Comparison of ENCODE assay signal across 35 mouse cellular contexts in the genomic region with DNA sequence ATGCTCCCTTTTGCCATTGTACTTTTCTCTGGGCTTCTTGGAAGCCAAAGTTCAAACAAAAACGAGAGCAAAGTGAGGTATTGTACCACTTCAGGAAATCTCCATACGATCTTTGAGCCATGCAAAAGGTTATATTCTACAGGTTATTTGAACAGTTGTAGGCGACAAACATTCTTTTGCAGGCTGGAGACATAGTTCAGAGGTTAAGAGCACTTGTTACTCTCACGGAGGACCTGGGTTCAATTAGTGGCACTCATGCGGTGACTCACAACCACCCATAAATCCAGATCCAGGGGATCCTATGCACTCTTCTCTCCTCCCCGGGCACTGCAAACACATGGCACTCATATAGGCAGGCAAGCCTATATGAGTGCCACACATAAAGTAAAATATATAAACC.
"Had no signal": no experiment of that assay in that cellular context is flagged by ENCODE, and none has a peak within 500 bp of the region (broad histone marks: within the 10 kb centered on the region; RNA-seq: fewer than 3 reads in every experiment).

No protein-coding gene starts in this region.

- H3K9ac ChIP-seq: heart, embryonic 12.5 days; heart, embryonic 13.5 days; heart, embryonic 15.5 days; hindbrain, embryonic 12.5 days; hindbrain, embryonic 13.5 days; hindbrain, embryonic 14.5 days; hindbrain, embryonic 15.5 days; intestine, embryonic 15.5 days; kidney, embryonic 15.5 days had no signal

- DNase-seq: heart, adult 2 months; heart, postnatal 10 days; heart, postnatal 14 days; heart, postnatal 36 days; heart, postnatal 4 days; kidney, adult 11 months; kidney, adult 18-20 months; kidney, adult 2 months; kidney, adult 8-10 months; kidney, adult 9 months; kidney, postnatal 10 days; kidney, postnatal 14 days; kidney, postnatal 25 days; kidney, postnatal 36 days; kidney, postnatal 4 days; layer of hippocampus, adult 9-11 months had no signal

- H3K36me3 ChIP-seq: heart, embryonic 10.5 days; heart, embryonic 15.5 days; hindbrain, embryonic 10.5 days; hindbrain, embryonic 15.5 days; intestine, embryonic 15.5 days; kidney, embryonic 15.5 days had no signal

- ATAC-seq: hindbrain, embryonic 16.5 days; hindbrain, postnatal 0 days; inflammation-experienced regulatory T-cells, adult 6 months; intestine, embryonic 15.5 days; intestine, embryonic 16.5 days; intestine, postnatal 0 days had no signal

- H3K27ac ChIP-seq: heart, adult 2 months; heart, embryonic 10.5 days; heart, embryonic 13.5 days; heart, embryonic 15.5 days; hindbrain, embryonic 10.5 days; hindbrain, embryonic 12.5 days; hindbrain, embryonic 13.5 days; hindbrain, embryonic 14.5 days; hindbrain, embryonic 15.5 days; hindbrain, postnatal 0 days; intestine, embryonic 15.5 days; kidney, embryonic 15.5 days; kidney, postnatal 0 days; layer of hippocampus, adult 2 months had no signal

- H3K4me1 ChIP-seq: heart, embryonic 10.5 days; heart, embryonic 12.5 days; heart, embryonic 15.5 days; hindbrain, embryonic 10.5 days; hindbrain, embryonic 12.5 days; hindbrain, embryonic 13.5 days; hindbrain, embryonic 15.5 days; intestine, embryonic 15.5 days; kidney, embryonic 15.5 days had no signal

- H3K4me3 ChIP-seq: heart, adult 2 months; heart, embryonic 10.5 days; heart, embryonic 12.5 days; heart, embryonic 13.5 days; heart, embryonic 15.5 days; hindbrain, embryonic 10.5 days; hindbrain, embryonic 12.5 days; hindbrain, embryonic 13.5 days; hindbrain, embryonic 15.5 days; intestine, embryonic 15.5 days; kidney, embryonic 15.5 days; layer of hippocampus, adult 2 months had no signal

- H3K27me3 ChIP-seq: heart, embryonic 12.5 days; heart, embryonic 13.5 days; heart, embryonic 15.5 days; hindbrain, embryonic 12.5 days; hindbrain, embryonic 13.5 days; hindbrain, embryonic 15.5 days; intestine, embryonic 15.5 days; kidney, embryonic 15.5 days had no signal

- H3K4me2 ChIP-seq: heart, embryonic 11.5 days; heart, embryonic 12.5 days; heart, embryonic 13.5 days; heart, embryonic 15.5 days; hindbrain, embryonic 12.5 days; hindbrain, embryonic 13.5 days; hindbrain, embryonic 14.5 days; hindbrain, embryonic 15.5 days; intestine, embryonic 15.5 days; kidney, embryonic 15.5 days had no signal

- H3K9me3 ChIP-seq: heart, embryonic 10.5 days; heart, embryonic 12.5 days; heart, embryonic 13.5 days; heart, embryonic 15.5 days; hindbrain, embryonic 10.5 days; hindbrain, embryonic 12.5 days; hindbrain, embryonic 13.5 days; hindbrain, embryonic 15.5 days; intestine, embryonic 15.5 days; kidney, embryonic 15.5 days had no signal
